Mouse (Mus musculus): ENCODE measurements around the gene Trp53i11.

DNA sequence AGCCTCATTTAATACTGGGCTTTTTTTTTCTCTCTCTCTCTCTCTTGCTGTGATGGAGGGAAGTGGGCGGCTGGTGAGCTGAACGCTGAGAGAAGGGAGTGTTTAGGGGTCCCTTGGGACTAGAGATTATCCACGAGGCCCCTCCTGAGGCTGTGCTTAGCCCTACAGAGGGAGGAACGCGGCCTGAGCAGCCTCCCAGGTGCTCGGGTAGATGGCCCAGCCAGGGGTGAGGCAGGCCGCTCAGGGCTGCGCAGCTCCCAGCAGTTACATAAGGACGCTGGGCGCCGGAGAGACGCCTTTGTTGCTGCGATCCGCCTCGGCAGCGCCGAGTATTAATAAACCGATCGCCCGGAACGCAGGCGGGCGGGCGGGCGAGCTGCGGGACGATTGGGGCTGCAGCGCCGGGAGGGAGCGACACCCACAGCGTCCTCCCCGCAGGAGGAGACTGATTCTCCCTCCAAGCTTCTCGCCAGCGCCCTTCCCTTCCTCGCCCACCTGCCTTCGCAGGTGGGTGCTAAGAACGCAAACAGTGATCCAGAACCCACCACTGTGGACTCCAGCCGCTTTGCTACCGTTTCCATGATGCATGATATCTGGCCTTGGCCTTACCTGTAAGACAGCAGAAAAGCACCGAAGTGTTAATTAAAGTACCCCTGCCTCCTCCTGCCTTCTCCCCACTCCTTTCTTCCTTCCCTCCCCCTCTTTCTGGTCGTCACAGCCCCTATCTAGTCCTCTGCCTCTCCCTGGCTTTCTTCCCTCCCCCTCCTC lies 7.1 kb upstream of the Trp53i11 start:
- TF ChIP-seq POLR2A (IDR thresholded peaks at IDR 0.05; ENCODE audit: insufficient read depth, low read depth, low read length) (0 out of 2 replicates have a peak, but pooled peaks have one; percentile 42), CTCF (IDR thresholded peaks at IDR 0.05; ENCODE audit: insufficient read depth, low read depth, low read length) (no peak)

All from olfactory bulb, adult 2 months (tissue).